Mouse (Mus musculus) brown adipose tissue, adult 24 weeks (tissue): ENCODE data around the gene D930007J09Rik. TPM values are rescaled to one million over a fixed set of nuclear protein-coding genes. Genes with fewer than 3 reads are reported as not detected.
A peak's percentile ranks its signal among the peaks of the same experiment; 100 is the strongest.

Experiments
- H3K27ac ChIP-seq: fragments of 200-500 bp; replicated peaks from 2 replicates; pipeline ENCODE4 v1.5.1; 2012; ENCODE audit warnings: low read depth, mild to moderate bottlenecking, low read length
- H3K4me1 ChIP-seq: fragments of 200-500 bp; 2 replicates; pipeline ENCODE4 v1.6.1; 2012; ENCODE audit warnings: low read length, mixed read lengths; ENCODE audit not compliant: control insufficient read depth, insufficient read depth, insufficient read length
- H3K4me3 ChIP-seq: fragments of 200-500 bp; 2 replicates; pipeline ENCODE4 v1.5.1; 2012; ENCODE audit warnings: low read depth, mild to moderate bottlenecking, low read length, moderate library complexity; ENCODE audit not compliant: insufficient read depth
- polyA plus RNA-seq: library from polyadenylated mRNA; stranded (reverse); fragments of >200 nt; gene quantifications from 2 replicates; pipeline ENCODE4 v1.2.4, GENCODE M21; 2012; ENCODE audit not compliant: missing spikeins, insufficient read depth, insufficient read length

The D930007J09Rik gene
- not detected in 2 replicates for polyA plus RNA-seq

- Histone ChIP-seq H3K4me1 (peaks cover 3% of the 10 kb centered on the region; the same call in 1 of the 2 replicates), H3K27ac (no peak within 1 kb of the TSS; the same call in 1 of the 2 replicates), H3K4me3 (peak within 1 kb of the TSS; percentile 75)
These were observed at the start of gene D930007J09Rik for GRCm38 (mm10) chr13:32802259-32803081. TSS of gene D930007J09Rik (minus strand) at chr13:32802849.

GRCm38 (mm10) chr13:32851967-32852366, 49.3 kb upstream of the D930007J09Rik start:
- no peak overlapping the region for H3K4me3 ChIP-seq
- no peak overlapping the region for H3K27ac ChIP-seq
- H3K4me1 ChIP-seq = peaks cover 11% of the 10 kb centered on the region; the same call in 1 of the 2 replicates

- peak within 1 kb of the TSS; percentile 28 for H3K4me3 ChIP-seq
- H3K27ac ChIP-seq = no peak within 1 kb of the TSS
- H3K4me1 ChIP-seq = peaks cover 11% of the 10 kb centered on the region; the same call in 1 of the 2 replicates
These were observed 48.2 kb upstream of the D930007J09Rik start, which contains the start of gene Serpinb1a for GRCm38 (mm10) chr13:32850668-32851404. TSS of gene Serpinb1a (minus strand) at chr13:32851185.

- H3K27ac ChIP-seq = no peak overlapping the region
- peaks cover 11% of the 10 kb centered on the region; the same call in 1 of the 2 replicates for H3K4me1 ChIP-seq
- 0 out of 2 replicates have a peak overlapping the region, but pooled peaks have one; percentile 7 for H3K4me3 ChIP-seq
These were observed 47.5 kb upstream of the D930007J09Rik start for GRCm38 (mm10) chr13:32850156-32850555.

GRCm38 (mm10) chr13:32849531-32850123, 47.0 kb upstream of the D930007J09Rik start:
- peaks cover 11% of the 10 kb centered on the region; the same call in 1 of the 2 replicates for H3K4me1 ChIP-seq
- H3K4me3 ChIP-seq = no peak overlapping the region
- no peak overlapping the region for H3K27ac ChIP-seq

GRCm38 (mm10) chr13:32849092-32849491, 46.4 kb upstream of the D930007J09Rik start:
- Histone ChIP-seq H3K27ac (no peak overlapping the region), H3K4me1 (peaks cover 11% of the 10 kb centered on the region; the same call in 1 of the 2 replicates), H3K4me3 (no peak overlapping the region)

- no peak overlapping the region for H3K4me3 ChIP-seq
- no peak overlapping the region for H3K27ac ChIP-seq
- H3K4me1 ChIP-seq = peaks cover 11% of the 10 kb centered on the region; the same call in 1 of the 2 replicates
These were observed 43.6 kb upstream of the D930007J09Rik start for GRCm38 (mm10) chr13:32846221-32846620.

GRCm38 (mm10) chr13:32841349-32841748, 38.7 kb upstream of the D930007J09Rik start:
- H3K4me3 ChIP-seq = no peak overlapping the region
- H3K4me1 ChIP-seq = no peaks in the 10 kb centered on the region
- no peak overlapping the region for H3K27ac ChIP-seq

GRCm38 (mm10) chr13:32839314-32839713, 36.7 kb upstream of the D930007J09Rik start:
- H3K4me3 ChIP-seq = no peak overlapping the region
- H3K27ac ChIP-seq = no peak overlapping the region
- no peaks in the 10 kb centered on the region for H3K4me1 ChIP-seq

GRCm38 (mm10) chr13:32834513-32834912, 31.9 kb upstream of the D930007J09Rik start:
- no peaks in the 10 kb centered on the region for H3K4me1 ChIP-seq
- no peak overlapping the region for H3K4me3 ChIP-seq
- no peak overlapping the region for H3K27ac ChIP-seq

- Histone ChIP-seq H3K27ac (no peak overlapping the region), H3K4me3 (no peak overlapping the region), H3K4me1 (no peaks in the 10 kb centered on the region)
These were observed 30.6 kb upstream of the D930007J09Rik start for GRCm38 (mm10) chr13:32833237-32833636.

- Histone ChIP-seq H3K4me3 (no peak overlapping the region), H3K27ac (no peak overlapping the region), H3K4me1 (no peaks in the 10 kb centered on the region)
These were observed 30.1 kb upstream of the D930007J09Rik start for GRCm38 (mm10) chr13:32832776-32833175.

- no peaks in the 10 kb centered on the region for H3K4me1 ChIP-seq
- no peak overlapping the region for H3K27ac ChIP-seq
- no peak overlapping the region for H3K4me3 ChIP-seq
These were observed 29.0 kb upstream of the D930007J09Rik start for GRCm38 (mm10) chr13:32831505-32832273.

- Histone ChIP-seq H3K27ac (no peak overlapping the region), H3K4me3 (no peak overlapping the region), H3K4me1 (no peaks in the 10 kb centered on the region)
These were observed 26.2 kb upstream of the D930007J09Rik start for GRCm38 (mm10) chr13:32828886-32829285.
